In genomic region chr12:83484855-83485745, GRCm38 (mm10) we compare ENCODE assay signal across 8 mouse cellular contexts. TPM values are rescaled to one million over a fixed set of nuclear protein-coding genes. Genes with fewer than 3 reads are reported as not detected.
A peak's percentile ranks its signal among the peaks of the same experiment; 100 is the strongest.
DNase-seq lines count a peak whose midpoint lies in the region; ATAC-seq and TF ChIP-seq lines count a peak whose summit lies in the region.

No protein-coding gene starts in this region.

- H3K9ac ChIP-seq in liver, embryonic 11.5 days (ENCODE audit: low read depth, low read length): no peak overlapping the region
- H3K9ac ChIP-seq in forebrain, embryonic 12.5 days: peak overlapping the region; percentile 62
- H3K9ac ChIP-seq in limb, embryonic 13.5 days: peak overlapping the region; percentile 75
- no peak overlapping the region; the same call in 1 of the 2 replicates for H3K9ac ChIP-seq in stomach, embryonic 14.5 days (replicated peaks; ENCODE audit: low read depth, low read length)

- 7% methylated on average over 24 of the region's 24 CpGs for whole genome bisulfite sequencing in liver, embryonic 11.5 days
- WGBS in cerebellum, adult 2 months: 4% methylated on average over 24 of the region's 24 CpGs
- WGBS in forebrain, embryonic 12.5 days: under 1% methylated on average over 24 of the region's 24 CpGs
- WGBS in limb, embryonic 13.5 days: 1% methylated on average over 24 of the region's 24 CpGs
- 2% methylated on average over 24 of the region's 24 CpGs for WGBS in stomach, embryonic 14.5 days

- ATAC-seq in liver, embryonic 11.5 days (replicated peaks; ENCODE audit: low FRiP score): no peak
- ATAC-seq in forebrain, embryonic 12.5 days (ENCODE audit: low FRiP score): no peak
- ATAC-seq in limb, embryonic 13.5 days (ENCODE audit: low FRiP score, low read depth): no peak
- ATAC-seq in stomach, embryonic 14.5 days (ENCODE audit: insufficient number of reproducible peaks, insufficient read depth, low FRiP score, low read depth): no peak

- no peak for TF ChIP-seq POLR2A in cerebellum, adult 2 months (IDR thresholded peaks at IDR 0.05; ENCODE audit: borderline replicate concordance, insufficient read depth, low read length)

- no peak for TF ChIP-seq CTCF in cerebellum, adult 2 months (IDR thresholded peaks at IDR 0.05; ENCODE audit: borderline replicate concordance, insufficient read depth, low read depth, low read length)

- peaks cover 27% of the 10 kb centered on the region for H3K4me1 ChIP-seq in liver, embryonic 11.5 days (replicated peaks; ENCODE audit: control insufficient read depth, insufficient read depth, low read length)
- 0 out of 2 replicates have a peak, but pooled peaks cover 2% of the 10 kb centered on the region for H3K4me1 ChIP-seq in cerebellum, adult 2 months (ENCODE audit: control insufficient read depth, insufficient read depth, low read length)
- peaks cover 30% of the 10 kb centered on the region for H3K4me1 ChIP-seq in forebrain, embryonic 12.5 days
- H3K4me1 ChIP-seq in limb, embryonic 13.5 days: peaks cover 47% of the 10 kb centered on the region
- no peaks in the 10 kb centered on the region; the same call in 1 of the 2 replicates for H3K4me1 ChIP-seq in stomach, embryonic 14.5 days (ENCODE audit: control insufficient read depth, insufficient read depth, low read length)

- peak overlapping the region; percentile 90 for H3K4me3 ChIP-seq in liver, embryonic 11.5 days (ENCODE audit: low read depth, low read length)
- H3K4me3 ChIP-seq in cerebellum, adult 2 months (replicated peaks; ENCODE audit: insufficient read depth, low read depth, low read length): peak overlapping the region; percentile 87
- peak overlapping the region; percentile 68 for H3K4me3 ChIP-seq in forebrain, embryonic 12.5 days (replicated peaks)
- peak overlapping the region; percentile 65 for H3K4me3 ChIP-seq in limb, embryonic 13.5 days
- H3K4me3 ChIP-seq in stomach, embryonic 14.5 days (ENCODE audit: low read depth, low read length): peak overlapping the region; percentile 51

- no peaks in the 10 kb centered on the region for H3K9me3 ChIP-seq in liver, embryonic 11.5 days (ENCODE audit: control insufficient read depth, low read length)
- no peaks in the 10 kb centered on the region for H3K9me3 ChIP-seq in forebrain, embryonic 12.5 days
- H3K9me3 ChIP-seq in limb, embryonic 13.5 days: no peaks in the 10 kb centered on the region
- H3K9me3 ChIP-seq in stomach, embryonic 14.5 days (ENCODE audit: control insufficient read depth, low read depth, low read length): no peaks in the 10 kb centered on the region

- H3K4me2 ChIP-seq in liver, embryonic 11.5 days: peak overlapping the region; percentile 99
- H3K4me2 ChIP-seq in forebrain, embryonic 12.5 days: peak overlapping the region; percentile 90
- H3K4me2 ChIP-seq in limb, embryonic 13.5 days (replicated peaks): peak overlapping the region; percentile 100
- H3K4me2 ChIP-seq in stomach, embryonic 14.5 days (replicated peaks; ENCODE audit: low read depth, low read length): peak overlapping the region; percentile 99

- H3K27me3 ChIP-seq in liver, embryonic 11.5 days (replicated peaks; ENCODE audit: control insufficient read depth, insufficient read depth, low read length): peaks cover 14% of the 10 kb centered on the region
- no peaks in the 10 kb centered on the region for H3K27me3 ChIP-seq in cerebellum, adult 2 months (ENCODE audit: control insufficient read depth, insufficient read depth, low read length)
- peaks cover 45% of the 10 kb centered on the region for H3K27me3 ChIP-seq in forebrain, embryonic 12.5 days
- H3K27me3 ChIP-seq in limb, embryonic 13.5 days: peaks cover 54% of the 10 kb centered on the region
- H3K27me3 ChIP-seq in stomach, embryonic 14.5 days (ENCODE audit: control insufficient read depth, insufficient read depth, low read length): 0 out of 2 replicates have a peak, but pooled peaks cover 8% of the 10 kb centered on the region

- DNase-seq in liver, embryonic 11.5 days (ENCODE audit: low spot score): no peak
- DNase-seq in liver: no peak
- peak; percentile 49 to 50 for DNase-seq in cerebellum, adult 2 months
- DNase-seq in natural killer cell, adult 2 months (ENCODE audit: low spot score in 2 of 2): no peak
- no peak for DNase-seq in adrenal gland, postnatal 36 days

- no peaks in the 10 kb centered on the region for H3K36me3 ChIP-seq in liver, embryonic 11.5 days (ENCODE audit: control insufficient read depth, insufficient read depth, low read length)
- no peaks in the 10 kb centered on the region for H3K36me3 ChIP-seq in forebrain, embryonic 12.5 days (replicated peaks)
- H3K36me3 ChIP-seq in limb, embryonic 13.5 days: no peaks in the 10 kb centered on the region
- no peaks in the 10 kb centered on the region for H3K36me3 ChIP-seq in stomach, embryonic 14.5 days (ENCODE audit: control insufficient read depth, insufficient read depth, low read length)

- no peak overlapping the region for H3K27ac ChIP-seq in liver, embryonic 11.5 days (ENCODE audit: low read depth, low read length)
- H3K27ac ChIP-seq in cerebellum, adult 2 months (ENCODE audit: insufficient read depth, low read length): no peak overlapping the region
- no peak overlapping the region for H3K27ac ChIP-seq in forebrain, embryonic 12.5 days
- H3K27ac ChIP-seq in limb, embryonic 13.5 days: no peak overlapping the region
- H3K27ac ChIP-seq in stomach, embryonic 14.5 days (ENCODE audit: low read length): no peak overlapping the region

RNA-seq across cellular contexts. Expression of gene Dpf3, which starts 2.4 kb away (rescaled TPM):
- polyA plus RNA-seq in liver, embryonic 11.5 days (2014; fragmentation: Nextera tagmentation; extraction: Ambion mirVana): 13.0 and 14.6 TPM in 2 replicates
- 42.6 and 52.3 TPM in 2 replicates for polyA plus RNA-seq in cerebellum, adult 2 months (2012; rRNA removed)
- polyA plus RNA-seq in forebrain, embryonic 12.5 days (2016; fragmentation: Nextera tagmentation; extraction: Ambion mirVana): 7.5 and 7.7 TPM in 2 replicates
- polyA plus RNA-seq in limb, embryonic 13.5 days (2015; fragmentation: Nextera tagmentation; extraction: Ambion mirVana): 5.7 and 6.1 TPM in 2 replicates
- 4.1 and 6.4 TPM in 2 replicates for polyA plus RNA-seq in stomach, embryonic 14.5 days (2014; fragmentation: Nextera tagmentation; extraction: Ambion mirVana)
- total RNA-seq in adrenal gland, postnatal 36 days (2021): 10 to 100 TPM; 10.9 to 12.6 TPM

RNA-seq across cellular contexts. Expression of gene Dcaf4, which starts 35.2 kb away (rescaled TPM):
- polyA plus RNA-seq in liver, embryonic 11.5 days (2014; fragmentation: Nextera tagmentation; extraction: Ambion mirVana): 29.9 and 32.7 TPM in 2 replicates
- polyA plus RNA-seq in cerebellum, adult 2 months (2012; rRNA removed): 34.1 and 34.8 TPM in 2 replicates
- polyA plus RNA-seq in forebrain, embryonic 12.5 days (2016; fragmentation: Nextera tagmentation; extraction: Ambion mirVana): 26.4 and 33.1 TPM in 2 replicates
- polyA plus RNA-seq in limb, embryonic 13.5 days (2015; fragmentation: Nextera tagmentation; extraction: Ambion mirVana): 36.2 and 37.7 TPM in 2 replicates
- 35.7 and 37.3 TPM in 2 replicates for polyA plus RNA-seq in stomach, embryonic 14.5 days (2014; fragmentation: Nextera tagmentation; extraction: Ambion mirVana)
- total RNA-seq in adrenal gland, postnatal 36 days (2021): 10 to 100 TPM; 43.5 to 46.8 TPM

Comparison
In these comparisons a context has a peak if more than half of its experiments do, and no peak if none do; other contexts are left out.
1. DNase-seq: peak in cerebellum, adult 2 months (2 of 2); none in liver, embryonic 11.5 days (single experiment), liver (single experiment), natural killer cell, adult 2 months (0 of 2) and adrenal gland, postnatal 36 days (0 of 2).
2. H3K9ac ChIP-seq: peak in forebrain, embryonic 12.5 days (single experiment) and limb, embryonic 13.5 days (single experiment); none in liver, embryonic 11.5 days (single experiment) and stomach, embryonic 14.5 days (single experiment).
3. Peak in every context shown above with its lines, with median percentiles within 50 percentile points of each other: H3K4me2 ChIP-seq and H3K4me3 ChIP-seq.